Mouse (Mus musculus) forebrain, embryonic 14.5 days (tissue): ENCODE measurements at regions not wholly inside any gene's neighbourhood (a gene's known extent, or its start where the extent isn't known, plus 50 kb on each side); places are given as distances from the start of the nearest gene placed in this dataset.

ENCODE experiments used
- ATAC-seq: fragments of 200-750 bp; cut with Nextera tagmentation; 2 replicates; pipeline ENCODE4 v1.8.0; 2017; ENCODE audit warnings: mild to moderate bottlenecking, moderate library complexity
- DNase-seq: peaks from one replicate; pipeline ENCODE4 v3.0.0-alpha.2; 2015; ENCODE audit warnings: low spot score
- H3K27ac ChIP-seq: fragments of 300-500 bp; sonication (generic); 2 replicates; pipeline ENCODE4 v1.5.1; 2014; ENCODE audit warnings: low read depth, mild to moderate bottlenecking, control low read depth, low read length, moderate library complexity
- H3K27me3 ChIP-seq: fragments of 300-500 bp; sonication (generic); replicated peaks from 2 replicates; pipeline ENCODE4 v1.6.1; 2014; ENCODE audit warnings: low read length, control low read depth, mixed read lengths; ENCODE audit not compliant: control insufficient read depth, insufficient read depth
- H3K36me3 ChIP-seq: fragments of 300-500 bp; sonication (generic); 2 replicates; pipeline ENCODE4 v1.6.1; 2014; ENCODE audit warnings: low read length, control low read depth; ENCODE audit not compliant: control insufficient read depth, insufficient read depth
- H3K4me1 ChIP-seq: fragments of 300-500 bp; sonication (generic); 2 replicates; pipeline ENCODE4 v1.6.1; 2014; ENCODE audit warnings: antibody characterized with exemption, low read length, control low read depth; ENCODE audit not compliant: control insufficient read depth, insufficient read depth
- H3K4me2 ChIP-seq: fragments of 300-500 bp; sonication (generic); 2 replicates; pipeline ENCODE4 v1.6.1; 2014; ENCODE audit warnings: mild to moderate bottlenecking, control low read depth, low read length
- H3K4me3 ChIP-seq: fragments of 300-500 bp; sonication (generic); 2 replicates; pipeline ENCODE4 v1.5.1; 2014; ENCODE audit warnings: low read depth, low read length, control low read depth
- H3K9ac ChIP-seq: fragments of 300-500 bp; sonication (generic); 2 replicates; pipeline ENCODE4 v1.6.1; 2014; ENCODE audit warnings: mild to moderate bottlenecking, low read length, control low read depth, moderate library complexity
- H3K9me3 ChIP-seq: fragments of 300-500 bp; sonication (generic); replicated peaks from 2 replicates; pipeline ENCODE4 v1.6.1; 2016; ENCODE audit warnings: low read length, control low read depth, mixed read lengths; ENCODE audit not compliant: control insufficient read depth
- WGBS: fragments of 180-500 bp; shearing (Covaris S2); extraction: QIAGEN DNeasy Blood & Tissue Kit; methylation state at CpG from one replicate; pipeline ENCODE4 v1.1.7; 2014; 5-methylcytosine and 5-hydroxymethylcytosine counted together

DNA sequence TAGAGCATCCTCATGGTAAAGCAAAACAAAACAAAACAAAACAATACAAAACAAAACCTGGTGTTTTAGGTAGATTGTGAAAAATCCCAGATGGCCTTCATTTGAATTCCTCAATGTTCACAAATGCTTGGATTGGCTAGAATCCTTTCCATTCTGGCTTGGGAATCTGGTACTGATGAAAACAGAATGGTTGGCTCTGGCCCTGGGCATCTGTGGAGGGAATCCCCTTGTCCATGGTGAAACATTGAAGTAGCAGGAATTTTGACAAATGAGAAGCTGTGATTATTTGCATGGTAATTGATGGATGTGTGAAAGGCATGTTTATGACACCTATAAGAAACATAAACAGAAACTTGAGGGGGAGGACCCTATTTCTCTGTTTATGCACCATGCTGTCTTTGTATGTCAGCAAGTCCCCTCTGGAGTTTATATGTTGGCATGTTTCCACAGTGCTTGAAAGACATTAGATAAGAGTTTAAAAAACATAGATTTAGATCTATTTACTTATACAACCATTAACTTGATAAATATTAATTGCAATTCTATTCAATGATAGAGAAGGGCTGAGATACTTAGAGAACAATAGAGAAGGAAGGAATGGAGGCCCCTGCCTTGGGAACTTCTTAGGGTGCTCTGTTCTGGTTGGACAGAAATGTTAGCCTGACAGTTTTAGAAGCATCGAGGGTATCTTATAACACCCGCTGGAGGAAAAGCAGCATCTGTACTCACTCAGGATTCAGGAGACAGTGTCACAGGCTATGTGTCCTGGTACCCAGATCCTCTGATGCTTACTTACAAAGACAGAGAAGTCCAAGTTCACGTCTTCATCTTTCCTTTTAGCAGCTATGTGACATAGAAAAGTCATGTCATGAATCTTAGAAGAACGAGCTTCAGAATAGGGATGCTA is 343.3 kb downstream of the Insc start:
- Histone ChIP-seq H3K9me3 (no peaks in the 10 kb centered on the region), H3K4me3 (no peak overlapping the region), H3K4me2 (no peak overlapping the region), H3K36me3 (no peaks in the 10 kb centered on the region), H3K27me3 (no peaks in the 10 kb centered on the region), H3K4me1 (no peaks in the 10 kb centered on the region), H3K27ac (no peak overlapping the region), H3K9ac (no peak overlapping the region)
- peak; percentile 81 for DNase-seq
- WGBS, result 89% methylated on average over 4 of the region's 4 CpGs
- peak; percentile 73 for ATAC-seq

GRCm38 (mm10) chr7:115092481-115093050 is 349.1 kb downstream of the Insc start:
- Histone ChIP-seq H3K27ac (no peak overlapping the region), H3K4me1 (no peaks in the 10 kb centered on the region), H3K9me3 (no peaks in the 10 kb centered on the region), H3K27me3 (0 out of 2 replicates have a peak, but pooled peaks cover 3% of the 10 kb centered on the region), H3K9ac (no peak overlapping the region), H3K4me3 (no peak overlapping the region), H3K4me2 (no peak overlapping the region), H3K36me3 (no peaks in the 10 kb centered on the region)
- DNase-seq (no peak), ATAC-seq (no peak)
- 76% methylated on average over 3 of the region's 3 CpGs for WGBS

GRCm38 (mm10) chr7:115106041-115106440 is 362.5 kb downstream of the Insc start:
- no peak overlapping the region for H3K4me2 ChIP-seq
- H3K9me3 ChIP-seq, result no peaks in the 10 kb centered on the region
- WGBS, result 75% methylated on average over 2 of the region's 2 CpGs
- H3K27ac ChIP-seq, result no peak overlapping the region
- no peaks in the 10 kb centered on the region for H3K27me3 ChIP-seq
- no peak overlapping the region for H3K9ac ChIP-seq
- no peak for DNase-seq
- no peak for ATAC-seq
- H3K4me1 ChIP-seq, result no peaks in the 10 kb centered on the region
- H3K36me3 ChIP-seq, result no peaks in the 10 kb centered on the region
- H3K4me3 ChIP-seq, result no peak overlapping the region

GRCm38 (mm10) chr7:115112282-115112681 is 368.8 kb downstream of the Insc start:
- H3K4me3 ChIP-seq, result no peak overlapping the region
- ATAC-seq (no peak), DNase-seq (no peak)
- WGBS, result 50% methylated on average over 3 of the region's 3 CpGs
- no peak overlapping the region for H3K4me2 ChIP-seq
- H3K4me1 ChIP-seq, result no peaks in the 10 kb centered on the region
- H3K9ac ChIP-seq, result no peak overlapping the region
- H3K9me3 ChIP-seq, result no peaks in the 10 kb centered on the region
- H3K27ac ChIP-seq, result no peak overlapping the region
- H3K36me3 ChIP-seq, result no peaks in the 10 kb centered on the region
- no peaks in the 10 kb centered on the region for H3K27me3 ChIP-seq

GRCm38 (mm10) chr7:115123283-115123682 is 379.8 kb downstream of the Insc start:
- no peak for ATAC-seq
- H3K4me2 ChIP-seq, result no peak overlapping the region
- H3K9me3 ChIP-seq, result no peaks in the 10 kb centered on the region
- 55% methylated on average over 2 of the region's 2 CpGs for WGBS
- no peak for DNase-seq
- no peaks in the 10 kb centered on the region for H3K36me3 ChIP-seq
- H3K4me1 ChIP-seq, result peaks cover 2% of the 10 kb centered on the region; the same call in 1 of the 2 replicates
- H3K9ac ChIP-seq, result no peak overlapping the region
- H3K27me3 ChIP-seq, result no peaks in the 10 kb centered on the region
- no peak overlapping the region for H3K27ac ChIP-seq
- H3K4me3 ChIP-seq, result no peak overlapping the region

- H3K27me3 ChIP-seq, result no peaks in the 10 kb centered on the region
- ATAC-seq, result no peak; the same call in 1 of the 2 replicates
- WGBS, result 6% methylated on average over 3 of the region's 3 CpGs
- H3K9ac ChIP-seq, result no peak overlapping the region
- H3K4me1 ChIP-seq, result peaks cover 22% of the 10 kb centered on the region; the same call in 1 of the 2 replicates
- no peaks in the 10 kb centered on the region for H3K9me3 ChIP-seq
- H3K4me3 ChIP-seq, result no peak overlapping the region
- no peak overlapping the region for H3K27ac ChIP-seq
- H3K4me2 ChIP-seq, result no peak overlapping the region
- DNase-seq, result peak; percentile 54
- no peaks in the 10 kb centered on the region for H3K36me3 ChIP-seq
Observed at GRCm38 (mm10) chr7:115129001-115129400, 385.5 kb downstream of the Insc start.

DNA sequence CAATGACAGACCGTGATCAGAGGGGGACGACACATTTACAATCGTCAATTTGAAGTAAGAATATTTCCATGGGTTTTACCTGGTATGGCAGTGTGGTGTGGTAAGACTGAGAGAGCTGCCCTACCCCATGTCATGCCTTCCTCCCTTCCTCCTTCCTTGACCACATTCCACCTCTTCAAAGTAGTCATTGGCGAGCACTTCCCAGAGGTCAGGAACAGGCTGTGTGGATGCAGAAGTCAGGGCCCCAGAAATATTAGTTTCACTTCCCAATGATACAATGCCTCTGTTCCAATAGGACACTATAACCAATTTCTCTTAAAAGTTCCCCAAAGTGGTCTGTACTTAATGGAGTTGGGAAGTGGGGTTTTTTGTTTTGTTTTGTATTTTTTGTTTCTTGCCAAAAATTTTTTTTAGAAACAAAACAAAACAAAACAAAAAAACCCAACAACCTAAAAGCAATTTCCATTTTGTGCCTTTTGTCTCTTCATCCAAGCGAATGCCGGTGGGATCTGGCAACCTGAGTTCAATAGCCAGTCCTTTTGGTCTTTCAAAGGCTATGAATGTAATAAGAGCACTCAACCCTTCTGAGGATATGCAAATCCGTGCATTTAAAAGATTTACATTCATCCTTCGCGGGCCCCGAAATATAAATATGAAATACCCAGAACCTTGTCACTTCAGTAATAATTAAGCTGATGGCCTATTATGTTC is 387.9 kb downstream of the Insc start:
- no peak for DNase-seq
- H3K4me3 ChIP-seq, result no peak overlapping the region
- no peaks in the 10 kb centered on the region for H3K36me3 ChIP-seq
- no peak overlapping the region for H3K9ac ChIP-seq
- 0 out of 2 replicates have a peak overlapping the region, but pooled peaks have one; percentile 3 for H3K4me2 ChIP-seq
- H3K27ac ChIP-seq, result no peak overlapping the region
- peak; percentile 63 for ATAC-seq
- WGBS, result 34% methylated on average over 10 of the region's 10 CpGs
- H3K9me3 ChIP-seq, result no peaks in the 10 kb centered on the region
- H3K4me1 ChIP-seq, result peaks cover 22% of the 10 kb centered on the region; the same call in 1 of the 2 replicates
- H3K27me3 ChIP-seq, result no peaks in the 10 kb centered on the region

GRCm38 (mm10) chr7:115131970-115132551 is 388.6 kb downstream of the Insc start:
- WGBS, result 6% methylated on average over 11 of the region's 11 CpGs
- Histone ChIP-seq H3K27me3 (no peaks in the 10 kb centered on the region), H3K4me2 (peak overlapping the region; percentile 3; the same call in 1 of the 2 replicates), H3K9ac (no peak overlapping the region), H3K27ac (peak overlapping the region; percentile 23), H3K36me3 (no peaks in the 10 kb centered on the region), H3K4me3 (no peak overlapping the region), H3K4me1 (peaks cover 22% of the 10 kb centered on the region; the same call in 1 of the 2 replicates), H3K9me3 (no peaks in the 10 kb centered on the region)
- ATAC-seq, result peak; percentile 84
- peak; percentile 93 for DNase-seq
